29 mouse cellular contexts compared by ENCODE assay signal in the genomic region with DNA sequence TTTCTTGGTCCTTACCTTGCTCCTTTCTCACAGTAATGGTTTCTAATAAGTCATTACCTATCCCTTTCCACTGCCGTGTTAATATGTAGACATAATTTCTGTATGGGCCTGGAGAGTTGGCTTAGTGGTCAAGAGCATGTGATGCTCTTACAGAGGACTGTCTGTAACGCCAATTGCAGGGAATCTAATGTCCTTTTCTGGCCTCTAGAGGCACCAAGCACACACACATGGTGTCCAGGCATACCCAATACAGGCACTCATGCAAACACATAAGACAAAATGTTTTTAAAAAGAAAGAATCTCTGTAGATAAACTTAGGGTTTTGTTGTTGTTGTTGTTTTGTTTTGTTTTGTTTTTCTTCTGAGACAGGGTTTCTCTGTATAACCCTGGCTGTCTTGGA. TPM values are rescaled to one million over a fixed set of nuclear protein-coding genes. Genes with fewer than 3 reads are reported as not detected.
DNase-seq lines count a peak whose midpoint lies in the region; ATAC-seq and TF ChIP-seq lines count a peak whose summit lies in the region.
"Had no signal": no experiment of that assay in that cellular context is flagged by ENCODE, and none has a peak within 500 bp of the region (broad histone marks: within the 10 kb centered on the region; RNA-seq: fewer than 3 reads in every experiment).

No protein-coding gene starts in this region.

- H3K27ac ChIP-seq in forebrain, postnatal 0 days (ENCODE audit: low read depth, low read length): no peak overlapping the region
- H3K27ac ChIP-seq in forebrain, embryonic 15.5 days (replicated peaks): no peak overlapping the region
- no peak overlapping the region for H3K27ac ChIP-seq in layer of hippocampus, adult 2 months
- H3K27ac ChIP-seq: embryonic facial prominence, embryonic 13.5 days; forebrain, embryonic 12.5 days; hindbrain, embryonic 10.5 days; limb, embryonic 15.5 days; midbrain, embryonic 12.5 days had no signal

- H3K4me1 ChIP-seq in forebrain, postnatal 0 days (ENCODE audit: insufficient read depth): no peaks in the 10 kb centered on the region
- H3K4me1 ChIP-seq in forebrain, embryonic 15.5 days: no peaks in the 10 kb centered on the region
- H3K4me1 ChIP-seq: embryonic facial prominence, embryonic 13.5 days; forebrain, embryonic 12.5 days; heart, embryonic 12.5 days; hindbrain, embryonic 10.5 days; limb, embryonic 15.5 days; midbrain, embryonic 12.5 days had no signal

- DNase-seq in forebrain, postnatal 0 days: no peak
- DNase-seq in layer of hippocampus, adult 2 months (ENCODE audit: low spot score in 2 of 2): no peak
- DNase-seq in layer of hippocampus, postnatal 25 days (ENCODE audit: extremely low spot score in 1 of 2, low spot score in 1 of 2): no peak
- peak; percentile 8 for DNase-seq in 3T3-L1 (ENCODE audit: low read depth, low spot score)
- peak; percentile 53 for DNase-seq in brain, adult 2 months (ENCODE audit: low read depth, low spot score)
- no peak for DNase-seq in frontal cortex, postnatal 14 days (ENCODE audit: low spot score in 2 of 2)
- DNase-seq: adrenal gland, adult 8-10 months; cerebellum, adult 8-10 months; cerebellum, postnatal 36 days; embryo, embryonic 11 days; heart, postnatal 10 days; kidney, adult 8-10 months; kidney, postnatal 25 days; left cerebral cortex, postnatal 4 days; lung, adult 2 months; right cerebral cortex, postnatal 25 days; spleen, adult 18-20 months; thymus, adult 18-20 months; thymus, postnatal 36 days had no signal

- no peak overlapping the region for H3K4me2 ChIP-seq in forebrain, postnatal 0 days (ENCODE audit: low read depth)
- no peak overlapping the region for H3K4me2 ChIP-seq in forebrain, embryonic 15.5 days (replicated peaks)
- H3K4me2 ChIP-seq: embryonic facial prominence, embryonic 13.5 days; forebrain, embryonic 12.5 days; heart, embryonic 12.5 days; limb, embryonic 15.5 days; midbrain, embryonic 12.5 days had no signal

- peaks cover 54% of the 10 kb centered on the region for H3K36me3 ChIP-seq in forebrain, postnatal 0 days (ENCODE audit: insufficient read depth)
- H3K36me3 ChIP-seq in forebrain, embryonic 15.5 days: peaks cover 32% of the 10 kb centered on the region; the same call in 1 of the 2 replicates
- H3K36me3 ChIP-seq: embryonic facial prominence, embryonic 13.5 days; forebrain, embryonic 12.5 days; G1E; heart, embryonic 12.5 days; limb, embryonic 15.5 days had no signal

- TF ChIP-seq CTCF in forebrain, postnatal 0 days (IDR thresholded peaks at IDR 0.05; ENCODE audit: low read depth): peak; percentile 21; the same call in 1 of the 2 replicates
- peak; percentile 57 for TF ChIP-seq CTCF in layer of hippocampus, adult 2 months (conservative IDR thresholded peaks at IDR 0.05)

- H3K4me3 ChIP-seq in forebrain, postnatal 0 days (ENCODE audit: low read depth, low read length): no peak overlapping the region
- H3K4me3 ChIP-seq in forebrain, embryonic 15.5 days: no peak overlapping the region
- H3K4me3 ChIP-seq in layer of hippocampus, adult 2 months: no peak overlapping the region
- H3K4me3 ChIP-seq: embryonic facial prominence, embryonic 13.5 days; erythroblast, embryonic 14.5 days; forebrain, embryonic 12.5 days; heart, embryonic 12.5 days; hindbrain, embryonic 10.5 days; limb, embryonic 15.5 days; midbrain, embryonic 12.5 days had no signal

- H3K9ac ChIP-seq in forebrain, postnatal 0 days: no peak overlapping the region
- H3K9ac ChIP-seq in forebrain, embryonic 15.5 days (replicated peaks): no peak overlapping the region
- H3K9ac ChIP-seq: embryonic facial prominence, embryonic 13.5 days; forebrain, embryonic 12.5 days; heart, embryonic 12.5 days; limb, embryonic 15.5 days; midbrain, embryonic 12.5 days had no signal

- H3K27me3 ChIP-seq in forebrain, postnatal 0 days (ENCODE audit: insufficient read depth, low read length): no peaks in the 10 kb centered on the region
- no peaks in the 10 kb centered on the region for H3K27me3 ChIP-seq in forebrain, embryonic 15.5 days
- H3K27me3 ChIP-seq: embryonic facial prominence, embryonic 13.5 days; forebrain, embryonic 12.5 days; heart, embryonic 12.5 days; limb, embryonic 15.5 days; midbrain, embryonic 12.5 days had no signal

- no peaks in the 10 kb centered on the region for H3K9me3 ChIP-seq in forebrain, postnatal 0 days (ENCODE audit: low read length)
- H3K9me3 ChIP-seq in forebrain, embryonic 15.5 days: no peaks in the 10 kb centered on the region
- H3K9me3 ChIP-seq: embryonic facial prominence, embryonic 13.5 days; forebrain, embryonic 12.5 days; G1E; heart, embryonic 12.5 days; hindbrain, embryonic 10.5 days; limb, embryonic 15.5 days; midbrain, embryonic 12.5 days had no signal

- 67% methylated on average over 2 of the region's 2 CpGs for WGBS in forebrain, postnatal 0 days
- WGBS in forebrain, embryonic 15.5 days: 65% methylated on average over 2 of the region's 2 CpGs

- ATAC-seq in forebrain, postnatal 0 days: no peak
- no peak for ATAC-seq in forebrain, embryonic 15.5 days (replicated peaks)
- ATAC-seq: activated CD4-positive, CD25-positive, alpha-beta regulatory T cell, adult 4 months had no signal

RNA-seq across cellular contexts. Expression of gene Leprot, which starts 29.8 kb away (rescaled TPM):
- 74.8 and 78.8 TPM in 2 replicates for total RNA-seq in forebrain, postnatal 0 days (2014; rRNA removed)
- polyA plus RNA-seq in forebrain, postnatal 0 days (2015; fragmentation: Nextera tagmentation; extraction: Ambion mirVana): 89.0 and 98.3 TPM in 2 replicates
- polyA plus RNA-seq in forebrain, embryonic 15.5 days (2015; fragmentation: Nextera tagmentation; extraction: Ambion mirVana): 88.7 and 91.6 TPM in 2 replicates
- 10 to 100 TPM; 27.4 to 27.9 TPM for total RNA-seq in layer of hippocampus, adult 2 months (2021)
- 10 to 100 TPM; 29.7 to 33.7 TPM for total RNA-seq in layer of hippocampus, postnatal 25 days (2021)

Comparison
In these comparisons a context has a peak if more than half of its experiments do, and no peak if none do; other contexts are left out.
1. DNase-seq: peak in 3T3-L1 (single experiment) and brain, adult 2 months (single experiment); none in forebrain, postnatal 0 days (single experiment), layer of hippocampus, adult 2 months (0 of 2), layer of hippocampus, postnatal 25 days (0 of 2) and frontal cortex, postnatal 14 days (0 of 2).